Mouse (Mus musculus) ES-Bruce4 (cell line): ENCODE measurements at regions not wholly inside any gene's neighbourhood (a gene's known extent, or its start where the extent isn't known, plus 50 kb on each side); places are given as distances from the start of the nearest gene placed in this dataset.

Experiments
- CTCF ChIP-seq: IDR thresholded peaks from one replicate; pipeline ENCODE4 v1.8.1; 2011; ENCODE audit warnings: low read depth, low read length
- EP300 ChIP-seq: IDR thresholded peaks from 2 replicates; pipeline ENCODE4 v1.6.1; 2011; ENCODE audit warnings: low read depth, low read length; ENCODE audit not compliant: insufficient read depth
- POLR2A ChIP-seq: IDR thresholded peaks from one replicate; pipeline ENCODE4 v1.8.1; 2011; ENCODE audit warnings: low read length; ENCODE audit not compliant: insufficient read depth

DNA sequence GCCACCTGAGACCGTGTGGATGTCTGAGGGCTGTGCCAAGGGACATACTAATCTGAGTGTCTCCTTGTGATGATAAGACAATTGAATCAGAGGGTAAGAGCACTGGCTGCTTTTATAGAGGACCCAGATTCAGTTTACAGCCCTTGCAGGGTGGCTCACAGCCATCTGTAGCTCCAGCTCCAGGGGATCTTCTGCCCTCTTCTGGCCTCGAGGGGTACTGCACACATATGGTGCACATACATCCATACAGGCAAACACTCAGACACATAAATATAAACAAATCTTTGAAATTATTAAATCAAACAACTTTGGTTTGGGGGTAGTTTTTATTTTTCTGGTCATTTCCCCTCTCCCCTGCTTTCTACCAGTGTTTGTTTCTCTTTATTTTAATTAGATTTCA is 86.4 kb upstream of the Zfp64 start:
- TF ChIP-seq POLR2A (no peak), EP300 (no peak), CTCF (no peak)
